Mouse (Mus musculus) kidney, postnatal 14 days (tissue): ENCODE data around the gene Zc3h12c.

ENCODE experiments used
- DNase-seq: peaks from one replicate; pipeline ENCODE4 v3.0.0; 2022; ENCODE audit warnings: mixed read lengths

Gene Zc3h12c

DNA sequence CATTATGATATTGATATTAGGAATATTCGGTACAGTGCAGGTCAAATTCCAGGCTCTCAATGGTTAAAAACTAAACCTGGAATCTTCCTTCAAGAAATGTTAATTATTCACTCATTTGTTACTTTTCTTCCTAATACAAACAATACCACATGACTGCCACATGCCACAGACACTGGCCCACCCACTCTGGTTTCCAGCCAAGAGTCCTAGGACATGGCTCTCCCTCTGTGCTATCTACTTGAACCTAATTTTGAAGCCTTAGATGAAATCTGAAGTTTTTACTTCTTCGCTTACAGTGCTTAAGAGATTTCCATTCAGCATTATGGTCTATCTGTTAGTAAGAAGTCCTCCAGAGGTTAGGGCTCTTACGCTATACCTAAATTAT lies 2.7 kb downstream of the Zc3h12c start:
- peak; percentile 85 for DNase-seq

- DNase-seq, result peak; percentile 24
Measured at GRCm38 (mm10) chr9:52165076-52165705, 3.2 kb downstream of the Zc3h12c start.

DNA sequence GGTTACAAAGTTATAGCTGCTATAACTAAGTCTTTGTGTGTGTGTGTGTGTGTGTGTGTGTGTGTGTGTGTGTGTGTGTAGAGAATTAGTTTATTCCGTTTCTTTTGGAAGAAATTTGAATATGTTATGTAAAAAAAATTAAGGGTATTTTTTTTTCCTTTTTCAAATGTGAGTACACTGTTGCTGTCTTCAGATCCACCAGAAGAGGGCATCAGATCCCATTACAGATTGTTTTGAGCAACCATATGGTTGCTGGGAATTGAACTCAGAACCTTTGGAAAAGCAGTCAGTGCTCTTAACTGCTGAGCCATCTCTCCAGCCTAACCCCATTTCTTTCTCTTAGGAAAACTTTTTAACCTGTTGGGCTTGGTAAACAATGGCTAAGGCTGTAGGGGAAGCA lies 7.9 kb downstream of the Zc3h12c start:
- no peak for DNase-seq

DNA sequence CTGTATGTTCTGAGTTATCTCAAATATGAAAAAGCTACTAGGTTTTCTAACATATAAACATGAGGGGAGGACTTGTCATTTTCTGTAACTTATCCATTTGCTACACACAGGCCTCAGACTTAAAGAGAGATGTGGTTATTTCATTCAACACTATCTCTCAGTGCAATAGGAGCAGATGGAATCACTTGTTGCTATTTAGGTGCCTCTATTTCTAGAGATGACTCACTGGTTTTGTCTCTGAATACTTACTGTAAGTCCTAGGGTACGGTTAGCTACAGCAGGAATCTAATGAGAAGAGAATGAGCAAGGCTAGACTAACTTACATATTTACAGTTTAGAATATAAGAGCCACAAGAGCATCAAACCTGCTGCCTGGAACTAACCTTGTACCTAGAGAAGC lies 9.8 kb downstream of the Zc3h12c start:
- no peak for DNase-seq

DNA sequence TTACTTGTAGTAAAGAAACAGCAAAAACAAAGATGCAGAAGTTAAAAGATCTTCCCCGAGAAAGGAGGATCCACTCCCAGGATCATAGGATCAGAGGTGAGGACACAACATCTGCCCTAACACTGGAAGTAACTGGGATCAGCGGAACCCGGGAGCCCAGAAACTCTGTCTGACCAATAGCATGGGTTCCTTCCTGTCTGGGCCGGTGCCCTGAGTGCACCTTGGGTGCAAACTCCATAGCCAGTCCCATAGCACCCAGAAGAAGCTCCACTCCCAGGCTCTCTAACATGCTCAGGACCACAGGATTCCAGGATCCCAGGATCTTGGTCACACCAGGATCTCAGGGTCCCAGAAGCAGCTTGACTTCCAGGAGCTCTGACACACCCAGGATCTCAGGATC lies 13.0 kb downstream of the Zc3h12c start:
- no peak for DNase-seq

- DNase-seq, result no peak
Measured at GRCm38 (mm10) chr9:52154253-52154652, 14.1 kb downstream of the Zc3h12c start.

GRCm38 (mm10) chr9:52152076-52152826 lies 16.1 kb downstream of the Zc3h12c start:
- DNase-seq, result no peak

GRCm38 (mm10) chr9:52149768-52150167 lies 18.6 kb downstream of the Zc3h12c start:
- no peak for DNase-seq

DNA sequence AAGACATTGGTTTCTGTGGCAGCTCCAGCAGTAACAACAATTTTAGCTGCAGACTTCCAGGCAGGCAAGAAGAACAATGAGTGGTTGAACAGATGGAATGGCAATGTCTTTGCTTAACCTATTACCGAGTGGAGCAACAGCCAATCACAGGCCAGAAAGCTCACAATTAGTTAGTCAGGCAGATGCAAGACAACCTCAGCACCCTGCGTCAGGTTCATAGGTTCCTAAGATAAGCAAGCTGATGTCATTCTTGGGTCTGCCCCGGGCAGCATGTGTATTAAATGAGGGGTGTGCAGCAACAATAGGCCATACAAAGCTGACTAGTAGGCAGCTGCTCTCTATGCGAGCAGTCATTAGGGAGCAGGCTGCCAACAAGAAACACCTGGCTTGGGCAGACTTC lies 19.1 kb downstream of the Zc3h12c start:
- DNase-seq, result no peak

- no peak for DNase-seq
Measured at GRCm38 (mm10) chr9:52148831-52149230, 19.5 kb downstream of the Zc3h12c start.

- no peak for DNase-seq
Measured at GRCm38 (mm10) chr9:52148311-52148710, 20.1 kb downstream of the Zc3h12c start.

DNA sequence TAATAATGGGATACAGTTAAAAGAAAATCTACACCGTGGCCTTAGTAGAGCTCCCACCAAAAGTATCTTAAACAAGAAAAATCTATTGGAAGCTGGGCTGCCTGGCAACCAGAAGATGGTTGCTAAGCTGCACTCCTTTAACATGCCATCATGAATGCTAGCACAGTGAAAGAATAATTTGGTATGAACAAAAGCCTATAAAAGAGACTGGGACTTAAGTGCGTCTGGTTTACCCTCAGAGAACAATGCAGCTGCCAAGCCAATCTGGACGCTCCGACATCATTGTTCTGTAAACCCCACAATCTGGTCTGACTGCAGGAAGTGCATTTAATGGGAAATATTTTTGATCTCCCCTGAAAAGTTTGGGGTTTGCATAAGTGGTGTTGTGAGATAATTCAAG lies 22.1 kb downstream of the Zc3h12c start:
- DNase-seq, result no peak

GRCm38 (mm10) chr9:52132771-52133170 lies 35.6 kb downstream of the Zc3h12c start:
- DNase-seq, result no peak

- DNase-seq, result peak; percentile 27
Measured at GRCm38 (mm10) chr9:52130348-52130747, 38.0 kb downstream of the Zc3h12c start.

DNA sequence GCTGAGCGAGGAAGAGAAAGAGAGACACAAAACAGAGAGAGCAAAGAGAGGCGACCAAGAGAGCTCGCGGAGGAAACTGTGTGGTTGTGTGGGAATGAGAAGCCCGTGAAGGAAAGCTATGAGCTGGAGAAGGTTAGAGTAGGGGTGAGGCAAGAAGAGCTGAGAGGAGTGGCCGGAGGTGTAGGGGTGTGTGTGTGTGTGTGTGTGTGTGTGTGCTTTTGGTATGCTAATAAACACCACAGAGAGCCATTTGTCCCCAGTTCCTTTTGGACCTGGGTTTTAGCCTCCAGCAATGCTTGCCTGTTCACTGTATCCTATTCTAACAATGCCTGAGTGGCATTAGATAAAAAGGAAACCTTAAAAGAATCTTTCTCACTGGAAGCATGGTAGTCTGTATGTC lies 43.1 kb downstream of the Zc3h12c start:
- no peak for DNase-seq

DNA sequence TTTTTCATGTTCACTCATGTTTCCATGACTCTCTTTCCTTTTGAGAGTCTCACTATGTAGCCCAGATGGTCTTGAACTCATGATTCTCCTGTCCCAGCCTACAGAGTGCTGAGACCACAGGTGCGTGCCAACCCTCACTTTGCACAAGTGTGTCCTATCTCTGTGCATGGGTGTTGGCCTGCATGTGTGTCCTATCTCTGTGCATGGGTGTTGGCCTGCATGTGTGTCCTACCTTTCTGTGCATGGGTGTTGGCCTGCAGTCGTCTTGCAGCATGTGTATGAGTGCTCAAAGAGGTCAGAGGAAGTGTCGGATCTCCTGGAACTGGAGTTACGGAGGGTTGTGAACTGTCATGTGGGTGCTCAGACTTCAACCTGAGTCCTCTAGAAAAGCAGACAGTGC lies 49.2 kb downstream of the Zc3h12c start:
- DNase-seq, result no peak

- DNase-seq, result no peak
Measured at GRCm38 (mm10) chr9:52113091-52113490, 55.3 kb downstream of the Zc3h12c start.

- DNase-seq, result no peak
Measured at GRCm38 (mm10) chr9:52110738-52111137, 57.6 kb downstream of the Zc3h12c start.

DNA sequence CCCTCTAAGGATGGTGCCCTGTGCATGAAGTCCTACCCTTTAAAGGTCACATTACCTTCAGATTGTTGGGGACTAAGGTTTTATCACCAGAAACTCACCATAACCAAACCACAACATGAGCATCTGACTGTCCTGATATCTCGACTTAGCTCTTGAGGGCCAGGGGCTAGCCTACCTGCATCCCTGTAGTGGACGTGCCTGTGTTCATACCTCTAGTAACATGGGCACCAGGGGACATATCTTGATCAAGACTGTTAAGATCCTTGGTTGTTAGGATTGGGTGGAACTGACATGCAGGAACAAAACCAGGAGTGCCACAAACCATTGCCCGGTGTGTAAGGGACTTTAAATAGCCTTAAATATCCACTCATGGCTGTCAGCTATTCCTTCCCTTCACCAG lies 61.2 kb downstream of the Zc3h12c start:
- no peak for DNase-seq

DNA sequence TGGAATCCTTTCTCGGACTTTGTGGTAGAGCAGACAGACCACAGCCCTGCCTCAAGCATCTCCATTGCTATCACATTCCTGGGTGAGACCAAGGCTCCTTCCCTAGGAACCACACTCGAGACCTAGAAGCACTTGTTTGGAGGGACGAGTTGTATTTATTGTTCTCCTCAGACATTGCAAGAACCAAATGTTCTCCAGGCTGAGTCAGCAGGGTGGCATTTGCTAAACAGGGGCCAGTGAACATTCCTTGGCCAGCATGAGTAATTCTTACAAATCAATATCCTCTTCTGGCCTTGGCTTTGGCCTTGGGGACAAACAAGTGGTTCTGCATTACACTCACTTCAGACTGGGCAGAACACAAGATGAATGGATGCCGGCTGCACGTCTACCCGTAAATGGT lies 62.9 kb downstream of the Zc3h12c start:
- no peak for DNase-seq

DNA sequence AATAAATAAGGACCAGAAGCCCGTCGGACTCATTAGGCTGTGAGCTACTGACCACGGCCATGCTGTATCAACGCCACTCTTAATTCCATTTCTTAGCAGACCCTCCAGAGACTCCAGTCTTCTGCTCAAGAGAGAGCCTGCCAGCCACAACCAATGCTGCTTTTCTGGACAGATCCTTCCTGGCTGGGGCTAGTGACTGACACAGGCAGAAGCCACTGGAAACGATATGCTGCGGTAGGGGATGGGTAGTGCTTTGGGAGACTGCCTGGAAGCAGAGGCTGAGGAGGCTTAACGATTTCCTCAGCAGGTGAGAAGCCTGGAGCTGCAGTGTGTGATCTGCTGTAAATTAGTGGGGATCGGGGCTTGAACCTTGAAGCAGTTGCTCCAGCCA lies 64.2 kb downstream of the Zc3h12c start:
- no peak for DNase-seq

GRCm38 (mm10) chr9:52103448-52104224 lies 64.7 kb downstream of the Zc3h12c start:
- no peak for DNase-seq

GRCm38 (mm10) chr9:52102060-52102844 lies 66.1 kb downstream of the Zc3h12c start:
- DNase-seq, result no peak
